Mouse (Mus musculus): ENCODE results near the gene Ptk6. TPM values are rescaled to one million over a fixed set of nuclear protein-coding genes. Genes with fewer than 3 reads are reported as not detected.

The Ptk6 gene
- 0.48 and 0.65 TPM in 2 replicates for polyA plus RNA-seq (2012; rRNA removed)

DNA sequence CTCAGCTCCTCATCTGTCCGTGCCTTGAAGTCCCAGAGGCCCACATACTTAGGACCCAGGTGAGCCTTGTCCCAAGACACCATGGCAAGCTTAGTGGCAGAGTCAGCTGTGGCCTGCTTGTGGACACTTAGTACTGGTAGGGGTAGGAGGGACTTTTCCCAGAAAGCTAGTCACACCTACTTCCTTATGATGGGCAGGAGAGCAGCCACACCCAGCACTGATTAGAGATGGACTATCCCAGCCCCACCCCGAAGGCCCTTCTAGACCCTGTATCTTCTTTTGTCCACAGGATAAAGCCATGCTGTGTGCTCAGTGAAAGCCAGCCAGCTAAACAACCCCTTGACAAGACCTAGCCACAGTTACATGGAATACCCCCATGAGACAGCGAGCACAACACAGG is at the start of gene Ptk6:
Ptk6 (minus strand) TSS at position 368 of the 400 bp plus-strand sequence.

DNA sequence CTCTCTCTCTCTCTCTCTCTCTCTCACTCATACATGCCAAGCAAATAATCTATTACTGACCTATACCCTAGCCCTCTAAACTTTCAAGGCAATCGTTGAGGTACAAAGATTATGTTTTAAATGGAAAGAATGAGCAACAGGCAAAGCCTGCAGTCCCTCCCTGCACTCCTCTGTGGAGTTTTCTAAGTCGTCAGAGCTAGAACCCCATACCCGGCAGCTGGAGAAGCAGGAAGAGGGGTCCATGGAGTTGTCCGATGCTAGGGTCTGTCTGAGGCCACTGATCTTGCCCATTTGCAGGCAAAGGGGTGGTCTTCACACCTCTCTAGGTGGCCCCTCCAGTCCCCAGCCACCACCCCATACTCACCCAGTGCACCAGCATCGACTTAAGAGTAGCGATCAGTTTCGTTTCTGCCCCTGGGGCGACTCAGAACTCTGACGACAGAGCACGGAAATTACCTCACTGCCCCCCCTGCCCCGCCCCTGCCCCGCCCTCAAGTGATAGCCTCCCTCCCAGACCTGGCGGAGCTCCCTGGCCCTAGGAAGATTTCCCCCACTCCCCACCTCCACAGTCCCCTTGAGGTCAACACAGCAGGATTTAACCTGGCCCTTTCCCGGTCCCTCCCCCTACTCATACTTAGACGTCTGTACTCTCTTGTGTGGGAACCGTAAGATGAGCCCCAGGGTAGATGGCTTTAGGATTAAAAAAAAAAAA is 39.2 kb upstream of the Ptk6 start, which contains the start of gene Helz2:
Helz2 (minus strand) TSS at position 426 of the 712 bp plus-strand sequence.

DNA sequence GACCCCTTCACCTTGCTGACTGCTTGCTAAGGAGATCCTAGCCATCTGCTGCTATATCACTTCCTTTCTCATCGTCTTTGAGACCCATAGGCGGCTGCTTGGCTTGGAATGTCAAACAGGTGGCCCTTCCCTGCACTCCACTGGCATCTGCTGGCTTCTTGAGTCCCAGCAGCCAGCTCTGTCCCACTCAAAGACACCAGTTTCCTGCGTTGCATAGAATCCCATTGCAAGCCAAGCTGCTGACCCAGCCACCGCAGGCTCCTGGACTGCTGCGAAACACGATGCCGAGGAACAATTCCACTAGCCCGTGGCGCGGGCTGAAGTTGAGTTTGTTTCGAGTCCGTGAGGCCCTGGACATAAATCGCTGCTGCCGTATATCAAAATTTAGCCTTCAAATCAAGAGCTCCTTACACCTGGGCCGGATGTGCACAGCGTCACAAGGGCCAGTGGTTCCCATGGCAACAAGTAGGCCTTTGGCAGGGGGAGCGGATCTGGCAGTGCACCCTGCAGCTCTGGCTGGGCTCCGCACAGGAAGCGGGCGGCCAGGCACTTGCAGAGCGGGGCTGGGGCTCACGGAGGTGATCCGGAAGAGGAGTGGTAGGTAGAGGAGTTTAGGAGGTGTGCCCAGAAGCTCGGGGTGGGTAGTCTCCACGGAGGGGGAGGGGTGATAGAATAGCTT is 17.1 kb upstream of the Ptk6 start, which contains the start of gene Fndc11:
Fndc11 (plus strand) TSS at position 476 of the 679 bp plus-strand sequence.

DNA sequence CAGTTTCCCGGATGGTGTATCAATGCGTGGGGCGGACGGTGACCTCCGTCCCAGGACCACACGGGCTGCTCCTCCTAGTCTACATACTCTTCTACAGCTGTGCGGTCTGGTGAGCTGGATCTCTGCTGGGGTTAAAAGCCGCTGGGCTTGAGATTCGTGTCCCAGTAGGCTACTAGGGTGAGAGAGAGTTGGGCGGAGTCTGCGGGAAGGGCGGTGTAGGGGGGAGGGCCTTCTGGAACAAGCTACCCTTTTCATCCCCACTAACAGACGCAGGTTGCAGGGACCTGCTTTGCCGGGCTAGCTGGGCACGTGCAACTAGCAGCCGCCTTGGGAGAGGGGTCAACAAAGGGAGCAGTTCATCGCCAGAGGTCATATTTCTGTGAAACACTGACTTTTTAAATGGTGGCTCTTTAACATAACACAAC is 10.4 kb upstream of the Ptk6 start, which contains the start of gene Srms:
Srms (minus strand) TSS at position 165 of the 425 bp plus-strand sequence.

DNA sequence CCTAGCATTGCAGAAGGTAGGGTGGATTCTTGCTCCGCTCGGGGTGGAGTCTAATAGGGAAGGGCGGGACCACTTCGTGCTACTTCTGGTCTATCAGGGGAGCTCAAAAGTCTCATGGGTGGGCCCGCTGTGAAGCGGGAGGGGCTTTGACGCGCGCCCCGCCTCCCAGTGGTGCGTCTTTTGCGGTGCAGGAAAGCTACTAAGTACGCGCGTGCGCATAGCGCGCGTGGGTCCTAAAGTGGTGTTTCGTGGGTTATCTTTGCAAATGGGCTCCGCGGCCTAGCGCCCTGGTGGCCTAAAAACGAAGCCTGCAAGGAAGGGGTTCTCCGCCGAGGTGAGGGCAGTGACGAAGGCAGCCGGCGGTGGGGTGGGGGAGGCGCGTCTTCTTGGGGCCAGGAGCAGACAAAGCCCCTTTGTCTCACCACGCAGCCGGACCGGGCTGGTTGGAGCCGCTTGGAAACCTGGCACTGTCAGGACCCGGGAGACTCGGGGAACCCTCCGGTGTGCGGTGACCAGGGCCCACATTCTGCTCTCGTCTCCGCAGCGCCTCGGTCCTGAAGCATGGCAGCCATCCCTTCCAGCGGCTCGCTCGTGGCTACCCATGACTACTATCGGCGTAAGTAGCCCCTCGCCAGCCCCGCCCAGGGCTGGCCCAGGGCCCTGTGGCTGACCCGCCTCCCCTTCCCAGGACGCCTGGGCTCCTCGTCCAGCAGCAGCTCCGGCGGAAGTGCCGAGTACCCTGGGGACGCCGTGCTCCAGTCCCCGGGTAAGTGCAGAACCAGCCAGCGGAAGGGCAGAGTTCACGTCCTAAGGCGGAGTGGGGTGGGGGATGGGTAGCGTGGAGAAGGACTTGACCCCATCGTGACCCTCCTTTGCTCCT is 15.2 kb downstream of the Ptk6 start, which contains the start of gene Ppdpf:
Ppdpf (plus strand) TSS at position 127 of the 880 bp plus-strand sequence.

DNA sequence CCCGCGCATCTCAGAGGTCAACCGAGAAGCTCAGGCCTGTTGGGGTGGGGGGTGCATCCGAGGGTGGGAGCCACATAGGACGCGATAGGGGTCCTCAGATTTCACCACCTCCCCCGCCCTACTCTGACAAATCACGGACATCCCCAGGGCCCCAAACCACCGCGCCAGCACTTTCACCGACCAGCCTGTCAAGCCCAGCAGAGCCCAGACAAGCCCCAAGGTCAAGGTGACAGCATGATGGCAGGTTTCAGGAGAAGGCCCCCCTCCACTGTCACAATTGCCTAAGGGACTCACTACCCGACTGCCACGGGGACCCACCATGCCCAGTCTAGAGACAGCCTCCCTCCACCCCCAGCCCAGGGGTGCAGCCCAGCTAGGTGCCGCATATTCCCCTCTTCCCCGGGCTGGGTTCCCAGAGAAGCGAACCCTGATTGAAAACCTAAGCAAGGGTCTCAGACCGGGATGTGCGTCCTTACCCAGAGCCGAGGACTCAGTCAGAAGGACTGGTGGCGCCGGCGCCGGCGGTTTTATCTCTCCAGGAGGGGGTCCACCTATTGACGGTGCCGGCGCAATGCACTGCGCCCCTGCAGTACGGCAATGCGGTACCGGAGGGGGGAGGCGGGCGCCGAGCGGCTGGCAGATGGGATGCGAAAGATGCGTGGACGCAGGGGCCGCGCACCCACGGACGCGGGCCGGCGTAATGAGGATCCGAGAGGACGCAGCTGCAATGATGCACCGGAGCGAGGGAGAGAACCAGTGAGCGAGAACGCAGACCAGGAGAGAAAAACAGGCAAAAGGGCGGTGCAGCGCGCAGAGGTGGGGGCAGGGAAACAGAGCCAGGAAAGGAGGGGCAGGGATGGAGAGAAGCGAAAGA is 46.1 kb downstream of the Ptk6 start, which contains the start of gene Eef1a2:
Eef1a2 (minus strand) TSS at position 767 of the 874 bp plus-strand sequence.

Other genes starting within 250 kb of the Ptk6 start
- gene Nkain4, start 248.1 kb downstream of the Ptk6 start, polyA plus RNA-seq (2012; rRNA removed), result 6.1 and 8.3 TPM in 2 replicates
- gene Arfgap1, start 235.6 kb downstream of the Ptk6 start, polyA plus RNA-seq (2012; rRNA removed), result 28.8 and 30.3 TPM in 2 replicates
- 2.1 and 3.1 TPM in 2 replicates for gene Col20a1, start 216.3 kb downstream of the Ptk6 start, polyA plus RNA-seq (2012; rRNA removed)
- gene Chrna4, start 159.2 kb downstream of the Ptk6 start, polyA plus RNA-seq (2012; rRNA removed), result 0.01 TPM in 1 of 2 replicates, not detected in the other
- 0.27 and 0.38 TPM in 2 replicates for gene Kcnq2, start 67.5 kb downstream of the Ptk6 start, polyA plus RNA-seq (2012; rRNA removed)
- gene Eef1a2, start 45.8 kb downstream of the Ptk6 start, polyA plus RNA-seq (2012; rRNA removed), result 9.4 and 9.6 TPM in 2 replicates
- 151 and 208 TPM in 2 replicates for gene Ppdpf, start 15.5 kb downstream of the Ptk6 start, polyA plus RNA-seq (2012; rRNA removed)
- 1.0 and 1.5 TPM in 2 replicates for gene Srms, start 10.4 kb upstream of the Ptk6 start, polyA plus RNA-seq (2012; rRNA removed)
- 0.78 and 0.85 TPM in 2 replicates for gene Fndc11, start 17.2 kb upstream of the Ptk6 start, polyA plus RNA-seq (2012; rRNA removed)
- 8.5 and 12.1 TPM in 2 replicates for gene Helz2, start 39.2 kb upstream of the Ptk6 start, polyA plus RNA-seq (2012; rRNA removed)
- gene Gmeb2, start 85.2 kb upstream of the Ptk6 start, polyA plus RNA-seq (2012; rRNA removed), result 8.8 and 12.7 TPM in 2 replicates
- gene Stmn3, start 111.7 kb upstream of the Ptk6 start, polyA plus RNA-seq (2012; rRNA removed), result 1.5 and 2.0 TPM in 2 replicates
- gene Rtel1, start 117.0 kb upstream of the Ptk6 start, polyA plus RNA-seq (2012; rRNA removed), result 10.1 and 13.0 TPM in 2 replicates
- 8.3 and 8.7 TPM in 2 replicates for gene Zgpat, start 162.1 kb upstream of the Ptk6 start, polyA plus RNA-seq (2012; rRNA removed)
- gene Arfrp1, start 162.6 kb upstream of the Ptk6 start, polyA plus RNA-seq (2012; rRNA removed), result 8.8 and 9.6 TPM in 2 replicates
- gene Lime1, start 177.3 kb upstream of the Ptk6 start, polyA plus RNA-seq (2012; rRNA removed), result 58.1 and 58.4 TPM in 2 replicates

All from stomach, adult 2 months (tissue).